Mouse (Mus musculus) 3T3-L1 (cell line): ENCODE results near the gene Ldah.
A peak's percentile ranks its signal among the peaks of the same experiment; 100 is the strongest.

Experiments
- DNase-seq: peaks from one replicate; pipeline ENCODE4 v3.0.0-alpha.2; 2015; ENCODE audit warnings: low read depth, low spot score

Ldah gene

GRCm38 (mm10) chr12:8281225-8282017 is 73.5 kb downstream of the Ldah start:
- DNase-seq, result no peak

- DNase-seq, result peak; percentile 38
Measured at GRCm38 (mm10) chr12:8287970-8288369, 80.1 kb downstream of the Ldah start.

- DNase-seq, result no peak
Measured at GRCm38 (mm10) chr12:8289099-8289498, 81.2 kb downstream of the Ldah start.

- no peak for DNase-seq
Measured at GRCm38 (mm10) chr12:8289499-8289898, 81.6 kb downstream of the Ldah start.

GRCm38 (mm10) chr12:8291157-8291853 is 83.4 kb downstream of the Ldah start:
- DNase-seq, result no peak

- DNase-seq, result peak; percentile 88
Measured at GRCm38 (mm10) chr12:8295307-8295913, 87.5 kb downstream of the Ldah start.

GRCm38 (mm10) chr12:8296154-8296553 is 88.2 kb downstream of the Ldah start:
- no peak for DNase-seq

GRCm38 (mm10) chr12:8297586-8298214 is 89.8 kb downstream of the Ldah start:
- DNase-seq, result no peak

- no peak for DNase-seq
Measured at GRCm38 (mm10) chr12:8298361-8299142, 90.6 kb downstream of the Ldah start.

- no peak for DNase-seq
Measured at GRCm38 (mm10) chr12:8299143-8300110, 91.5 kb downstream of the Ldah start.

- no peak for DNase-seq
Measured at GRCm38 (mm10) chr12:8300111-8300480, 92.2 kb downstream of the Ldah start.

GRCm38 (mm10) chr12:8300521-8300920 is 92.6 kb downstream of the Ldah start:
- no peak for DNase-seq

- no peak for DNase-seq
Measured at GRCm38 (mm10) chr12:8301011-8301814, 93.3 kb downstream of the Ldah start.

GRCm38 (mm10) chr12:8301841-8302431 is 94.0 kb downstream of the Ldah start, which contains the start of gene Gdf7:
Gdf7 (minus strand) TSS chr12:8301954.
- DNase-seq, result no peak

GRCm38 (mm10) chr12:8305258-8305657 is 97.4 kb downstream of the Ldah start:
- no peak for DNase-seq

GRCm38 (mm10) chr12:8306432-8306831 is 98.5 kb downstream of the Ldah start:
- DNase-seq, result peak; percentile 87

- peak; percentile 47 for DNase-seq
Measured at GRCm38 (mm10) chr12:8306910-8307309, 99.0 kb downstream of the Ldah start.

- no peak for DNase-seq
Measured at GRCm38 (mm10) chr12:8310992-8311391, 103.1 kb downstream of the Ldah start.

- DNase-seq, result peak; percentile 79
Measured at GRCm38 (mm10) chr12:8312266-8312665, 104.4 kb downstream of the Ldah start.
